Mouse (Mus musculus) cerebellum, adult 2 months (tissue): ENCODE results near the gene Gm20403.

Source experiments
- CTCF ChIP-seq: fragments of 200-500 bp; IDR thresholded peaks from 2 replicates; pipeline ENCODE4 v1.5.1; 2011; ENCODE audit warnings: low read depth, mild to moderate bottlenecking, control low read depth, low read length, moderate library complexity, borderline replicate concordance; ENCODE audit not compliant: insufficient read depth
- POLR2A ChIP-seq: fragments of 200-500 bp; IDR thresholded peaks from 2 replicates; pipeline ENCODE4 v1.6.1; 2011; ENCODE audit warnings: low read length, control low read depth, borderline replicate concordance; ENCODE audit not compliant: insufficient read depth

GRCm38 (mm10) chr12:55017119-55017721 lies 30.9 kb upstream of the Gm20403 start:
- TF ChIP-seq CTCF (no peak), POLR2A (no peak)
